Mouse (Mus musculus) thymus, postnatal 14 days (tissue): Measurements from ENCODE around the gene Ntn4.

Source experiments
- DNase-seq: peaks from one replicate; pipeline ENCODE4 v3.0.0; 2021

Gene Ntn4

GRCm38 (mm10) chr10:93737080-93737479 is 96.6 kb downstream of the Ntn4 start:
- DNase-seq = no peak

- no peak for DNase-seq
Measured at GRCm38 (mm10) chr10:93741446-93742096, 101.1 kb downstream of the Ntn4 start.

- DNase-seq = no peak
Measured at GRCm38 (mm10) chr10:93742097-93742446, 101.6 kb downstream of the Ntn4 start.

GRCm38 (mm10) chr10:93742598-93742997 is 102.1 kb downstream of the Ntn4 start:
- no peak for DNase-seq

- DNase-seq = no peak
Measured at GRCm38 (mm10) chr10:93749267-93750192, 109.0 kb downstream of the Ntn4 start.

- no peak for DNase-seq
Measured at GRCm38 (mm10) chr10:93751302-93751701, 110.8 kb downstream of the Ntn4 start.

- no peak for DNase-seq
Measured at GRCm38 (mm10) chr10:93753711-93754391, 113.4 kb downstream of the Ntn4 start.

- no peak for DNase-seq
Measured at GRCm38 (mm10) chr10:93756211-93756610, 115.7 kb downstream of the Ntn4 start.

GRCm38 (mm10) chr10:93759644-93760043 is 119.2 kb downstream of the Ntn4 start:
- no peak for DNase-seq

GRCm38 (mm10) chr10:93760429-93760828 is 119.9 kb downstream of the Ntn4 start:
- DNase-seq = no peak

GRCm38 (mm10) chr10:93763074-93763473 is 122.6 kb downstream of the Ntn4 start:
- peak; percentile 61 for DNase-seq

- no peak for DNase-seq
Measured at GRCm38 (mm10) chr10:93766221-93766620, 125.7 kb downstream of the Ntn4 start.

- no peak for DNase-seq
Measured at GRCm38 (mm10) chr10:93767245-93767644, 126.8 kb downstream of the Ntn4 start.

GRCm38 (mm10) chr10:93768222-93768621 is 127.7 kb downstream of the Ntn4 start:
- no peak for DNase-seq

GRCm38 (mm10) chr10:93771931-93772465 is 131.5 kb downstream of the Ntn4 start:
- DNase-seq = no peak

- DNase-seq = no peak
Measured at GRCm38 (mm10) chr10:93772492-93772891, 132.0 kb downstream of the Ntn4 start.

- DNase-seq = no peak
Measured at GRCm38 (mm10) chr10:93776731-93777151, 136.3 kb downstream of the Ntn4 start.

GRCm38 (mm10) chr10:93777372-93777771 is 136.9 kb downstream of the Ntn4 start:
- peak; percentile 29 for DNase-seq

GRCm38 (mm10) chr10:93783216-93784013 is 142.9 kb downstream of the Ntn4 start:
- DNase-seq = no peak
